Mouse (Mus musculus) CH12.LX (cell line): ENCODE results near the gene Fa2h.

Experiments
- BHLHE40 ChIP-seq: IDR thresholded peaks from 2 replicates; pipeline ENCODE4 v1.6.1; 2011; ENCODE audit warnings: mild to moderate bottlenecking, low read depth, low read length, improper control_type of control experiment
- CHD2 ChIP-seq: IDR thresholded peaks from 2 replicates; pipeline ENCODE4 v1.6.1; 2011; ENCODE audit warnings: low read length, improper control_type of control experiment
- CTCF ChIP-seq, 2 experiments: IDR thresholded peaks in 1 of 2; conservative IDR thresholded peaks in 1 of 2; 2 replicates each; pipeline ENCODE4 v1.5.1; 2011 to 2012; ENCODE audit warnings: low read depth in 2 of 2, low read length in 2 of 2, improper control_type of control experiment in 1 of 2, inconsistent platforms in 1 of 2, mild to moderate bottlenecking in 1 of 2, moderate library complexity in 1 of 2
- ETS1 ChIP-seq: conservative IDR thresholded peaks from 2 replicates; pipeline ENCODE4 v1.6.1; 2012; ENCODE audit warnings: low read depth, mild to moderate bottlenecking, inconsistent platforms, low read length, improper control_type of control experiment, moderate library complexity
- GABPA ChIP-seq: IDR thresholded peaks from 2 replicates; pipeline ENCODE4 v1.6.1; 2012; ENCODE audit warnings: low read depth, low read length, improper control_type of control experiment, inconsistent platforms; ENCODE audit not compliant: insufficient replicate concordance
- HCFC1 ChIP-seq: IDR thresholded peaks from 2 replicates; pipeline ENCODE4 v1.6.1; 2012; ENCODE audit warnings: low read depth, mild to moderate bottlenecking, inconsistent platforms, low read length, improper control_type of control experiment
- IRF4 ChIP-seq: IDR thresholded peaks from 2 replicates; pipeline ENCODE4 v1.6.1; 2014; ENCODE audit warnings: low read depth, mild to moderate bottlenecking, inconsistent platforms, low read length, improper control_type of control experiment
- MAX ChIP-seq: IDR thresholded peaks from 2 replicates; pipeline ENCODE4 v1.6.1; 2011; ENCODE audit warnings: low read length, improper control_type of control experiment
- MEF2A ChIP-seq: IDR thresholded peaks from 2 replicates; pipeline ENCODE4 v1.6.1; 2014; ENCODE audit warnings: low read depth, mild to moderate bottlenecking, inconsistent platforms, low read length, improper control_type of control experiment, borderline replicate concordance
- POLR2A ChIP-seq: IDR thresholded peaks from 2 replicates; pipeline ENCODE4 v1.6.1; 2011; ENCODE audit warnings: low read depth, mild to moderate bottlenecking, improper control_type of control experiment, low read length
- RAD21 ChIP-seq: IDR thresholded peaks from 2 replicates; pipeline ENCODE4 v1.6.1; 2011; ENCODE audit warnings: low read depth, mild to moderate bottlenecking, low read length, improper control_type of control experiment, moderate library complexity
- RCOR1 ChIP-seq: conservative IDR thresholded peaks from 2 replicates; pipeline ENCODE4 v1.6.1; 2012; ENCODE audit warnings: low read depth, mild to moderate bottlenecking, inconsistent platforms, low read length, improper control_type of control experiment
- TBP ChIP-seq: conservative IDR thresholded peaks from 2 replicates; pipeline ENCODE4 v1.6.1; 2011; ENCODE audit warnings: low read depth, low read length, improper control_type of control experiment
- ZKSCAN1 ChIP-seq: IDR thresholded peaks from 2 replicates; pipeline ENCODE4 v1.6.1; 2012; ENCODE audit warnings: low read depth, inconsistent platforms, low read length, improper control_type of control experiment, borderline replicate concordance

GRCm38 (mm10) chr8:111352289-111352688 is 41.3 kb downstream of the Fa2h start:
- no peak for TF ChIP-seq RCOR1
- TF ChIP-seq GABPA, result no peak
- TF ChIP-seq ETS1, result no peak
- no peak for TF ChIP-seq MEF2A
- TF ChIP-seq POLR2A, result no peak
- TF ChIP-seq BHLHE40, result no peak
- TF ChIP-seq CHD2, result no peak
- TF ChIP-seq RAD21, result no peak
- TF ChIP-seq CTCF (conservative IDR thresholded peaks at IDR 0.05 in 1 of 2, IDR thresholded peaks at IDR 0.05 in 1 of 2; ENCODE audit: low read depth in 2 of 2, low read length in 2 of 2), result no peak
- no peak for TF ChIP-seq IRF4
- TF ChIP-seq TBP, result no peak
- TF ChIP-seq MAX, result no peak
- TF ChIP-seq HCFC1, result no peak
- no peak for TF ChIP-seq ZKSCAN1
